Mouse (Mus musculus) myocyte (in vitro differentiated cells): ENCODE results near the gene Chrdl2.

Source experiments
- E2F4 ChIP-seq: IDR thresholded peaks from one replicate; pipeline ENCODE4 v1.6.1; 2011; ENCODE audit warnings: mild to moderate bottlenecking, control low read depth, moderate library complexity; ENCODE audit not compliant: insufficient read depth
- POLR2A ChIP-seq: IDR thresholded peaks from one replicate; pipeline ENCODE4 v1.6.1; 2011; ENCODE audit warnings: low read depth, mild to moderate bottlenecking, control low read depth, moderate library complexity; ENCODE audit not compliant: insufficient read length
- USF1 ChIP-seq: IDR thresholded peaks from one replicate; pipeline ENCODE4 v1.6.1; 2011; ENCODE audit warnings: low read depth, mild to moderate bottlenecking, control low read depth, moderate library complexity

DNA sequence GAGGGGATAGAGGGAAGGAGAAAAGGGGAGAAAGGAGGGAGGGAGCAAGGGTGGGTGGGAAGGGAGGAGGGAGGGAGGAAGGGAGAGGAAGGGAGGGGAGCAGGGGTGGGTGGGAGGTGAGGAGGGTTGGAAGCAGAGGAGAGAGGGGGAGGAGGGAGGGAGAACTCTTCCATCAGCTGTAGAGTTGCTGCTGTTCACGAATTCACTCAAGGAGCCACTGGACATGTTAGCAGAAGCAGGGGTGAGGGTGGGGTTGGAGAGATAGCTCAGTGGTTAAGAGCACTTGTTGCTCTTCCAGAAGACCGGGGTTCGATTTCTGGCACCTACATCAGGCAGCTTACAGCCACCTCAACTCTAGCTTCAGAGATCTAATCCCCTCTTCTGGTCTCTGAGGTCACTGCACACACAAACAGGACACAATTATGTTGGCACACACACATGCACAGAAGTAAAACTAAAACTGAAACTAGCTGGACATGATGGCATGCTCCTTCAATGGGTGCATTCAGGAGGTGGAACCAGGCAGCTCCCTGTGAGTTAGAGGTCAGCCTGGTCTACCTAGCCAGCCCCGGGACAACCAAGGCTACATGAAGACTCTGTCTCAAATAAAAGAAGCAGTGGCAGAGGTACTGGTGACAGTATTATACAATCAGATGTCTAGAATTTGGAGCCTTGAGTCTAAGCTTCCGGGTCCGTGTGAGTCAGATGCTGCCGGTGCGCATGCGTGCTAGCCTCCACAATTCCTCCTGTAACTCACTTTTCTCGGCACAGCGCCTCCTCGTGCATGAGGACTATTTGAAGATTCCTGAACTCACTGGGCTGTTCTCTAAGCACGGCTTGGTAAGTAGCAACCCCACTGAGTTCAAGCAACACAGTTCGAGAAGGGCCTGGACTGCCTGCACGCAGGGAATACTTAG is 15.9 kb upstream of the Chrdl2 start:
- TF ChIP-seq USF1 (no peak), POLR2A (no peak), E2F4 (no peak)
